Mouse (Mus musculus) MEL-GATA-1-ER (cell line): Measurements from ENCODE around the gene Maneal.

Source experiments
- DNase-seq: peaks from one replicate; pipeline ENCODE4 v3.0.0-alpha.2; 2012; ENCODE audit warnings: low read depth; ENCODE audit errors: extremely low read depth

Maneal gene

DNA sequence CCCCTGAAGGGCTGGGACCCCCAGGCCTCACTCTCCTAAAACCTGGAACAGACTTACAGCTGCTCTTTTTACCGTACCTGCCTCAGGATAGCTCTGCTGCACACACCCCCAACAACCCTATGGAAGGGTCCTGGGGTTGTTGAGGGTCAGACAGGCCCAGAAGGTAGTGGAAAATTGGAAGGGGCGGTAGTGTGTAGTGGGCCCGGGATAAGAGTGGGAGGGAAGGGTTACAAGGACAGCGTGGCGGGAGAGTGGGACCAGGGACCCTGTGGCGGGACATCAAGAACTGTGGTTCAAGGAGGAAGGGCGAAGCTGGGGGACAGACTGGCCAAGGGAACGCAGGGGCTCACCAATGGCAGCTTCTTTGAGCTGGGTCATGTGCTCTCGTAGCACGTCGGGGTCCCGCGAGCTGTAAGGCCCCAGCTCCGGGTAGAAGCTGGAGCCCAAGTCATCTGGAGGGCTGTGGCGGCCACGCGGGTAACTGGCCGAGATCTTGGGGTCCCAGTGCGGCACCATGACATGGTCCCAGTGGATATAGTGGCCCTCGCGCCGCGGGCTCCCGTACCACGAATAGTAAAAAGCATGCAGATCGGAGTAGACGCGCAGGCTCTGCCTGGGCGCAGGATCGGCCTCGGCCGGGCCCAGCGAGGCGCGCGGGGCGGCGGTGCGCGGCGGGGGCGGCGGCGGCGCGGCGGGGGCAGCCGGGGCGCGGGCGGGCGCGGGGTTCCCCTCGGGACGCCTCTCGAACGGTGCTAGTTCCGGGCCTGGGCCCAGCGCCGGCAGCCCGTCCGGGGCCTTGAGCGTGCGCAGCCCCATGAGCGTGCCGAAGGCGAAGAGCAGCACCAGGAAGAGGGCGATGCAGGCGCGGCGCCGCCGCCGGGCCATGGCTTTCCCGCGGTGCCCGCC lies at the start of gene Maneal:
Gene Maneal (minus strand): TSS at position 889 of the 906 bp plus-strand sequence.
- no peak for DNase-seq

GRCm38 (mm10) chr4:124905971-124906822 lies 44.2 kb upstream of the Maneal start:
- no peak for DNase-seq

DNA sequence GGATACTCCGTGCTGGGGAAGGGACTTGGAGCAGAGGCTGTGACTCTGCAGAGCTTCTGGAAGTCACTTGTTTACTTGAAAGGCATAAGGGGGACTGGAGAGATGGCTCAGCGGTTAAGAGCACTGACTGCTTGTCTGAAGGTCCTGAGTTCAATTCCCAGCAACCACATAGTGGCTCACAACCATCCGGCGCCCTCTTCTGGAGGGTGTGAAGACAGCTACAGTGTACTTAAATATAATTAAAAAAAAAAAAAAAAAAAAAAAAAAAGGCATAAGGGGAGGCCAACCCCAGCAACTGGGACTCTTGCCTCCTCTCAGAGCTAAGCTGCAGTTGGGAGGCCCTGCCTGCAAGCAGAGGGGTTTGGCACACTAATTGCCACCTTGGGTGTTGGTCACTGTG lies 43.4 kb upstream of the Maneal start:
- DNase-seq, result no peak

GRCm38 (mm10) chr4:124899906-124900305 lies 37.9 kb upstream of the Maneal start:
- peak; percentile 33 for DNase-seq

- DNase-seq, result no peak
Observed at GRCm38 (mm10) chr4:124898428-124898827, 36.5 kb upstream of the Maneal start.

DNA sequence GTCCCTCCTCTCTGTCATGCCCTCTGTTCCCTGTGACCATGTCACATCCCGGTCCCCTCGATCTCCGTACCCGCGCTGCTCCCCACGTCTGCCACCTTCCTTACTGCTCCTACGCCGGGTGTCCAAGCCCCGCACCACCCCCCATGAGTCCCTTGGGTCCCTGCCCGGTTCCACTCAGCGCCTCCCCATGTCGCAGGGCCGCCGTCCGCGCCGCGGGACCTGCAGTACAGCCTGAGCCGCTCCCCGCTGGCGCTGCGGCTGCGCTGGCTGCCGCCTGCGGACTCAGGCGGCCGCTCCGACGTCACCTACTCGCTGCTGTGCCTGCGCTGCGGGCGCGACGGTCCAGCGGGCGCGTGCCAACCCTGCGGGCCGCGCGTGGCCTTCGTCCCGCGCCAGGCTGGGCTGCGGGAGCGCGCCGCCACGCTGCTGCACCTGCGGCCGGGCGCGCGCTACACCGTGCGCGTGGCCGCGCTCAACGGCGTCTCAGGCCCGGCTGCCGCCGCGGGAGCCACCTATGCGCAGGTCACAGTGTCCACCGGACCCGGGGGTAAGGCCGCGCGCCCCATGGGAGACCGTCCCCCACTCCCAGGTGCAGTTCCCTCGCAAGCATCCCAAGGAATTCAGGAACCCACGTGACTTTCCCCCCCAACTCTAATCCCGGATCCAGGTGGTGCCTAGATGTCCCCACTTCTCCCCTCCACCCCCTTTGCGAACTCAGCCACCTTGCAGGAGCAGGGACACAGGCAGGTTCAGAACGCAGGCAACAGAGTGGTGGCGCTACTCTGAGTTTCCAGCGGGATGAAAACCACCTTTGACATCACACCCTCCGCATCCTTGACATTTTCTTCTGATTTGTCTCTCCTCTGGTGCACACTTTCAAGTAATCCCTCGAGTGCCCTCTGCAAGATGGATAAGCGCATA lies 32.8 kb upstream of the Maneal start:
- DNase-seq, result no peak

DNA sequence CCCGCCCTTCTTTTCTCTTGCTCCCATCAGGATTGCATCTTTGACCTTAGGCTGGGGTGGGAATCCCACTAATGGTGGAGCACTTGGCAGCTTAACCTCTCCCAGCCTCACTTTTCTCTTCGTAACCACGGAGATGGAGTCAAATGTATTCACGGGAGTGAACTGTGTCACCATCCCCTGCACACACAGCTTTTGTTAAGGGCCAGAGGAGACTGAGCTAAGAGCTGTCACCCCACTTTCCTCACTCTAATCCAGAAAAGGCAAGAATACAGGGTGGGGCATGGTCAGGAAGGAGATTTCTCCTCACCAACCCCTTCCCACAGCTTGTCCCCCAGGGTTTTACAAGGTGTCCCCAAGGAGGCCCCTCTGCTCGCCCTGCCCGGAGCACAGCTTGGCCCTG lies 31.8 kb upstream of the Maneal start:
- no peak for DNase-seq

- DNase-seq, result no peak
Observed at GRCm38 (mm10) chr4:124890831-124891230, 28.9 kb upstream of the Maneal start.

GRCm38 (mm10) chr4:124889935-124890334 lies 28.0 kb upstream of the Maneal start:
- DNase-seq, result no peak

DNA sequence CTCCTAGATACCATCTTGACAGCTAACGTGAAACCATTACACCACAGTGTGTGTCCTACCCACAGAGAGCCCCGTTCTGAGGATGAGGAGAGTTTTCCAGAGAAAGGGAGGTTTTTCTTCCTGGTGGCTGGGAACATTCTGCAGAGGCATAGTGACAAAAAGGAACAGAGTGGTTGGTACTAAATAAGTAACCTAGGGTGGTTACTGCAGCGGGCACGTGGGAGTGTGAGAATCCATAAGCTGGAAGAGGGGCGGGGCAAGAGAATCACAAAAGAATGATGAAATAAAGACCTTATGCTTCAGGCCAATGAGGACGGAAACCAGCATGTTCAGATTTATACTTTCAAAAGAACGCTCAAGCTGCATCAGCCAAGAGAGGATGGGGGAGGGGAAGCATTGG lies 26.7 kb upstream of the Maneal start:
- no peak for DNase-seq

GRCm38 (mm10) chr4:124882151-124882729 lies 20.3 kb upstream of the Maneal start:
- DNase-seq, result no peak

DNA sequence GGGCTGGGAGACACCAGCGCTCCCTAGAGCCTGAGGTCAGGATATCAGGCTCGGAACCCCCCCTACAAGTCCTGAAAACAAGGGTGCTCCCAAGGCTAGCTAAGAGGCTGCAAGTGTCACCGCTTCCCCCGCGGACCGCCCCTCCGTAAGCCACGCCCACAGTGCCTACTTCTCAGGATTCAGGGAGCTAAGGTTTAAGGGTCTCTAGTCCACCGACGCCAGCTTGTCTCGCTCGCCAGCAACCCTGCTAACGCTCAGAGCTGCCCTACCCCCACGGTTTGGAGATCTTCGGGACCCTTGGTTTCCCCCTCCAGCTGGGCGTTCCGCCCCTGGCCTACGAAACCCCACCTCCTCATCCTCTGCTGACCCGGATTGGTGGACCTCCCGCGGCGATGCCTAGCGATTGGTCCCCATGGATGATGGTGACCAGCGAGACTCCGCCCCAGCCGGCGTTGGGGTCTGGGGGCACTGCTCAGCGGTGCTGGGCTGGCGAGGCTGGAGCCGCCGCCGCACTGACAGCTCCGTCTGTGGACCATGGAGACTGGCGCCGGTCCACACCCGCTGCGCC lies 19.5 kb upstream of the Maneal start:
- no peak for DNase-seq

- DNase-seq, result no peak
Observed at GRCm38 (mm10) chr4:124880599-124880998, 18.6 kb upstream of the Maneal start, which contains the start of gene Epha10. Gene Epha10, plus strand, starts transcription at chr4:124880899.

- no peak for DNase-seq
Observed at GRCm38 (mm10) chr4:124872719-124873118, 10.7 kb upstream of the Maneal start.

GRCm38 (mm10) chr4:124860446-124860845 lies 1.5 kb downstream of the Maneal start:
- no peak for DNase-seq

DNA sequence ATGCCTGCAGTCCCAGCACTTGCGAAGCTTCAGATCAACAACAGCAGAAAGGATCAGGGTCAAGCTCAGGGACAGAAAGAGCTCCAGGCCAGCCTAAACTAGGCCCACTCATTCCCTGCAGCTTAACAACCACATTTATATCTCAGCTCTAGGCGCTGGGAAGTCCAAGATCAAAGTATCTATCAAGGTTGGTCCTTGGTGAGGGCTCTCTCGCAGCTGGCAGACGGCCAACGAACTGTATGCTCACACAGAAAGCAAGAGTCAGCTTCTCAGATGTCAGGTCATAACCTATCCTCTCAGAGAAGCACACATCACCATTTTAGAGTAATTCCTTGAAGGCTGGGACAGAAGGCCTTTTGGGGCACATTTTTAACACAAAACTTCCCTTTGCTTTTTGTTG lies 3.6 kb downstream of the Maneal start:
- no peak for DNase-seq

GRCm38 (mm10) chr4:124856294-124856693 lies 5.7 kb downstream of the Maneal start:
- no peak for DNase-seq

DNA sequence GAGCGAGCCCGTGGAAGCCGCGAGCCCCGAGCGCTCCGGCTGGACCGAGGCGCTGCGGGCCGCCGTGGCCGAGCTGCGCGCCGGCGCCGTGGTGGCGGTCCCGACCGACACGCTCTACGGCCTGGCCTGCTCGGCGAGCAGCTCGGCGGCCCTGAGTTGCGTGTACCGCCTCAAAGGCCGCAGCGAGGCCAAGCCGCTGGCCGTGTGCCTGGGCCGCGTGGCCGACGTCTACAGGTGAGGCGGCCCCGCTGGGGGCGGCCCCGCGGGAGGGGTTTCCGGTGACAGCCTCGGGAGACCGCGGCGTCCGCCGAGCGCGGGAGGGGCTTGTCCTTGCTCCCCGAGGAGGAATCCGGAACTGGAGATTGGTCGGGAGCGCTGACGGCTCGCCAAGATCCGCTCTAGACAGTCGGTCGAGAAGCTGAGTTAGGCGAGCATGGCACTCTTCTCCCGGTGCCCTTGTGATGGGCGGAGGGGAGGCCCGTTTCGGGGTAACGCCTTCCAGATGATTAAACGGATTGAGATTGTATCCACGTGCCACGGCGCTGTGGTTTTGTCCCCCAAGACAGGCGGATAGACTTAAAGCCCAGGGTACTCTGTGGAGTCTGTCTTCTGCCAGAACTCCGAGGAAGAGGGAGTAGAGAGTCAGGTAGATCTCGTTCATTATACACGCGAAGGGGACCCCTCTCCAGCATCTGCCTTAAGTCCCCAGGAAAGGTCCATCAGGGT lies 10.9 kb downstream of the Maneal start, which contains the start of gene 1110065P20Rik:
Gene 1110065P20Rik (minus strand): TSS at position 264 of the 726 bp plus-strand sequence.
- peak; percentile 68 for DNase-seq

DNA sequence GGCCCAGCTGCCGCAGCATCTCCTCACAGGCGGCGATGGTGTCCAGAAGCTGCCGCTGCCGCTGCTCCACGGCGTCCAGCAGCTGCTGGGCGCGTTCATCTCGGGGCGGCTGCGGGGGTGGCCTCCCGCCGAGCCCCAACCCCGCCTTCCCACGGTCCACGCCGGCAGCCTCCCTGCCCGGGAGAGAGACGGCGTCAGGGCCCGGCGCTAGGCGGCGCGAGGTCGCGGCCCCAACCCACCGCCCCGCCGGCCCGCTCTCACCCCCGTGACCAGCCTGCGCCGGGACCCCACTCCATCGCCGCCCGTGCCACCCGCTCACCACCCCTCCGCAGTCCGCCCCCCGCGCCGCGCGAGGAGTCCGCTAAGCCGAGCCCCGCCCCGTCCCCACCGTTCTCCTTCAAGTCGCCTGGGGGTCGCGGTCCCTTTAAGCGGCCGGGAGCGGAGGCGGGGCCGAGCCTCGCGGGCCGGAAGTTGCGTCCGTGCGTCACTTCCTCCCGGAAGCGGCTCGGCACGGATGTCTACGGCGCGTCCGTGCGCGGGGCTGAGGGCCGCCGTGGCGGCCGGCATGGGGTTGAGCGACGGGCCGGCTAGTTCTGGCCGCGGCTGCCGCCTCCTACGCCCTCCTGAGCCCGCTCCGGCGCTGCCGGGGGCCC lies 11.6 kb downstream of the Maneal start, which contains the start of gene Yrdc:
Gene Yrdc (plus strand): TSS at position 419 of the 653 bp plus-strand sequence.
- peak; percentile 72 for DNase-seq
